Mouse (Mus musculus) ES-Bruce4 (cell line): ENCODE results near the gene Acod1.

ENCODE experiments used
- CTCF ChIP-seq: IDR thresholded peaks from one replicate; pipeline ENCODE4 v1.8.1; 2011; ENCODE audit warnings: low read depth, low read length
- POLR2A ChIP-seq: IDR thresholded peaks from one replicate; pipeline ENCODE4 v1.8.1; 2011; ENCODE audit warnings: low read length; ENCODE audit not compliant: insufficient read depth

- TF ChIP-seq CTCF (no peak), POLR2A (no peak)
Observed at GRCm38 (mm10) chr14:103073825-103074224, 27.0 kb downstream of the Acod1 start.
